Mouse (Mus musculus): Measurements from ENCODE around the gene Cap1.

- TF ChIP-seq POLR2A (IDR thresholded peaks at IDR 0.05; ENCODE audit: borderline replicate concordance, control insufficient read depth, low read depth, low read length) = no peak
- TF ChIP-seq CTCF (IDR thresholded peaks at IDR 0.05; ENCODE audit: control insufficient read depth, insufficient read depth, low read length) = no peak
Observed at GRCm38 (mm10) chr4:122829339-122829738, 56.5 kb downstream of the Cap1 start.

All from bone marrow, adult 2 months (tissue).